Mouse (Mus musculus) forebrain, embryonic 11.5 days (tissue): ENCODE results near the gene Capn15. TPM values are rescaled to one million over a fixed set of nuclear protein-coding genes. Genes with fewer than 3 reads are reported as not detected.

ENCODE experiments used
- ATAC-seq: fragments of 200-750 bp; cut with Nextera tagmentation; replicated peaks from 2 replicates; pipeline ENCODE4 v1.8.0; 2017; ENCODE audit warnings: moderate TSS enrichment; ENCODE audit not compliant: low FRiP score
- DNase-seq: peaks from one replicate; pipeline ENCODE4 v3.0.0-alpha.2; 2017; ENCODE audit warnings: low spot score
- H3K27ac ChIP-seq: fragments of 300-500 bp; sonication (generic); 2 replicates; pipeline ENCODE4 v1.5.1; 2014; ENCODE audit warnings: low read depth, low read length
- H3K27me3 ChIP-seq: fragments of 300-500 bp; sonication (generic); 2 replicates; pipeline ENCODE4 v1.6.1; 2014; ENCODE audit warnings: mild to moderate bottlenecking, low read length, mixed read lengths; ENCODE audit not compliant: control insufficient read depth, insufficient read depth
- H3K36me3 ChIP-seq: fragments of 300-500 bp; sonication (generic); 2 replicates; pipeline ENCODE4 v1.6.1; 2014; ENCODE audit warnings: mild to moderate bottlenecking, low read length, moderate library complexity, mixed read lengths; ENCODE audit not compliant: control insufficient read depth, insufficient read depth
- H3K4me1 ChIP-seq: fragments of 300-500 bp; sonication (generic); replicated peaks from 2 replicates; pipeline ENCODE4 v1.6.1; 2014; ENCODE audit warnings: low read length, mixed read lengths; ENCODE audit not compliant: control insufficient read depth, insufficient read depth
- H3K4me2 ChIP-seq: fragments of 300-500 bp; sonication (generic); 2 replicates; pipeline ENCODE4 v1.6.1; 2014; ENCODE audit warnings: low read depth, mild to moderate bottlenecking, low read length, moderate library complexity, mixed read lengths; ENCODE audit not compliant: severe bottlenecking
- H3K4me3 ChIP-seq: fragments of 300-500 bp; sonication (generic); 2 replicates; pipeline ENCODE4 v1.5.1; 2014; ENCODE audit warnings: low read depth, low read length
- H3K9ac ChIP-seq: fragments of 300-500 bp; sonication (generic); 2 replicates; pipeline ENCODE4 v1.6.1; 2014; ENCODE audit warnings: low read length
- H3K9me3 ChIP-seq: fragments of 300-500 bp; sonication (generic); 2 replicates; pipeline ENCODE4 v1.6.1; 2016; ENCODE audit warnings: low read length, mixed read lengths; ENCODE audit not compliant: control insufficient read depth
- WGBS: fragments of 180-500 bp; shearing (Covaris S2); extraction: QIAGEN DNeasy Blood & Tissue Kit; methylation state at CpG from one replicate; pipeline ENCODE4 v1.1.7; 2014; 5-methylcytosine and 5-hydroxymethylcytosine counted together
- polyA plus RNA-seq: library from polyadenylated mRNA; unstranded; fragments of >200 nt; fragmentation: Nextera tagmentation; extraction: Ambion mirVana; gene quantifications from 2 replicates; pipeline ENCODE4 v1.2.1, GENCODE M21; 2014

Capn15 gene
- polyA plus RNA-seq, 1 experiment from 2014 or later: 33.1 TPM

DNA sequence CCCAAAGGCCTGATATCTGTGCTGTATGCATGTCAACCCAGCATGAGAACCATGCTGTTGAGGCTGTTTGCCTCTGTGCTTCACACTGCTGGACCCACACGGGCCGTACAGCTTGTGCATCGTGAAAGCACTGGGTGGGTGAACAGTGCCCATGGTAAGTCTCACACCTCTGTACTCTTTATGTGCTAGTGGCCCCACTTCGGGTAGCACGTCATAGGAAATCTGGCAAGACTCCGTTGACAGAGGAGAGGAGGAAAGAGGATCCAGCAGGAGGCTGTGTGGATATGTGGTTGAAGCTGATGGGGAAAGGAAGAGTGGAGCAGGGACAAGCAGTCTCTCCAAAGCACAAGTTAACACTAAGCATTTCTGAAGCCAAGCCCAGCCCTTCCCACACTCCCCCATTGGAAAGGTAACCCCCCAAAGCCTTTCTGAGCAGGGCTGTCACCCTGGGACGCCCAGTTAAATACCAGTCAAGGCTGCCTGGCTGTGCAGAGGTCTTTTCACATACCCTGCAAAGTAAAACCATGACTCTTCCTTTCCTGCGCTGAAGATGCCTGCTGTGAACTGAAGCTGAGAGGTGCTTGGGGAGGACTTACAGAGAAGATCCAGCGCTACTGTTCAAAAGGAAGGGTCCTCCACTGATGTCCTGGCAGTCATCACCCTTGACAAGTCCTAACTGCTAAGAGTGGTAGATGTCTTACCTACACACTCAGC lies 67.4 kb downstream of the Capn15 start:
- H3K4me3 ChIP-seq: peak overlapping the region; percentile 96
- H3K9ac ChIP-seq: peak overlapping the region; percentile 88; the same call in 1 of the 2 replicates
- H3K9me3 ChIP-seq: no peaks in the 10 kb centered on the region
- H3K27ac ChIP-seq: no peak overlapping the region
- ATAC-seq (no peak), DNase-seq (no peak)
- H3K27me3 ChIP-seq: no peaks in the 10 kb centered on the region
- 83% methylated on average over 9 of the region's 9 CpGs for WGBS
- H3K4me2 ChIP-seq: peak overlapping the region; percentile 92
- H3K36me3 ChIP-seq: no peaks in the 10 kb centered on the region
- peaks cover 5% of the 10 kb centered on the region for H3K4me1 ChIP-seq

DNA sequence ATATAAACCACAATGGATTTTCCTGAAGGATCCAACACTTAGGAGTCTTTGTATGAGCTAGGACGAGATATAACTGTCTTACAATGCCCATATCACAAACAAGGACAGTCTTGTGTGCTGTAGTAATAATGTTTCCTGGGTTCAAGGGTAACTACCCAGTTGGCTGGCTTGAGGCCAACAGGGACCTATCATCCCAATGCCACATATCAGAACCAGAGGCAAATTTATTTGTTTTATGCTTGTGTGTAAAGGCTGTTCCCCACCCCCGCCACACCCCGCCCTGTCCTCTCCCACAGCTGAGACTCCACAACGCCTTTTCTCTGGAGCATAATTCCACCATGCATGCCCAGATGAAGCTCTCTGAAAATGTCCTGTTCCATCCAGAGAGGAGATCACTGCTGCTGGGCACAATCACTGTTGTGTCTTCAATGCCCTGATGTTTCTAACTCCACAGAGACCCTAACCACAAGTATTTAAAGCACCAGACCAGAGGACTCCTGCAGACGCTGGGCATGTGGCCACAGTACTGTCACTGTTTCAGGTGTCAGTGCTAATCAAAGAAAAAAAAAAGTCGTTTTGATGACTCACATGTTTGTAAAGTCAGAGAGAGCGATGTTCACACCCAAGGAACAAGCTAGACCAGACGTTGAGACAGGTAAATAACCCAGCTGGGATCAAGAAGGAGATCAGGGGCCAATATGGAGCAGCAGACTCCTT lies 68.5 kb downstream of the Capn15 start:
- no peaks in the 10 kb centered on the region for H3K9me3 ChIP-seq
- H3K36me3 ChIP-seq: no peaks in the 10 kb centered on the region
- no peak overlapping the region for H3K4me3 ChIP-seq
- WGBS: 91% methylated on average over 8 of the region's 8 CpGs
- ATAC-seq (no peak), DNase-seq (no peak)
- H3K27ac ChIP-seq: no peak overlapping the region
- H3K4me1 ChIP-seq: peaks cover 5% of the 10 kb centered on the region
- H3K27me3 ChIP-seq: no peaks in the 10 kb centered on the region
- no peak overlapping the region for H3K4me2 ChIP-seq
- no peak overlapping the region for H3K9ac ChIP-seq

DNA sequence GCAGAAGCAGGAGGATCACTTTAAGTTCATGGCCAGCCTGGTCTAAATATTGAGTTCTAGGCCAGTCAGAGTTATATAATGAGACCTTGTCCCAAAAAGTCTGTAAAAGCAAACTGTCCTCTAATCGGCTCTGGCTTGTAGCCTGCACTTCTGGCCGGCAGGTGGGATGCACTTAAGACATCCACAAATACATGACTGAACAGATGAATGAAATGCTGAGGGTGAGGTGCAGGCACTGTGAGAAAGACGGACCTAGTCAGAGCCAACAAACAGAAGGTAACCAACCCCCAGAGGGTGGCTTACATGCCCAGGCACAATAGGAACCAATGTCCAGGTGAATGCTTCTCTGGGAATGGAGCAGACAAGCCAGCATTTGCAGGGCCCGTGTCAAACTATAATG lies 71.3 kb downstream of the Capn15 start:
- peaks cover 5% of the 10 kb centered on the region for H3K4me1 ChIP-seq
- H3K27me3 ChIP-seq: no peaks in the 10 kb centered on the region
- no peak overlapping the region for H3K4me2 ChIP-seq
- no peak for DNase-seq
- WGBS: 84% methylated on average over 4 of the region's 4 CpGs
- no peak overlapping the region for H3K9ac ChIP-seq
- no peaks in the 10 kb centered on the region for H3K36me3 ChIP-seq
- no peaks in the 10 kb centered on the region for H3K9me3 ChIP-seq
- ATAC-seq: no peak
- no peak overlapping the region for H3K27ac ChIP-seq
- no peak overlapping the region for H3K4me3 ChIP-seq

DNA sequence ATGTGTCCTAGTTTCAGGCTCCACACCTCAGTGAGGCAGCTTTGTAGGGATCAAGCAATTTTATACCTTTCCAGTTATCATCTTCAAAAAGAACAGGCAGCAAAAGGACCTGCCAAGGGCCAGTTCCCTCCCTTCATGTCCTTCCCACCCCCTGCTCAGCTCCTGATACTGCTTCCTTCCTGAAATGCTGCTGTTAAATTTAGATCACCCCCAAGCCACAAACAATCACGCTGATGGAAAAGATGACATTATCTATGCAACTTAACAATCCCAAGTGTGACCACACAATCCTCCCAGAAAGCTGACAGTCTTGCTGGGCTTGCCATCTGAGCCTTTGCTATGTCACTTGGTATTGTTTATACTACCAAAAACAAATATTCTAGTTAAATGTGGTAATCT lies 71.7 kb downstream of the Capn15 start:
- H3K9ac ChIP-seq: no peak overlapping the region
- no peaks in the 10 kb centered on the region for H3K27me3 ChIP-seq
- H3K9me3 ChIP-seq: no peaks in the 10 kb centered on the region
- no peaks in the 10 kb centered on the region for H3K36me3 ChIP-seq
- WGBS: 77% methylated on average over 1 of the region's 1 CpGs
- no peak for ATAC-seq
- no peak overlapping the region for H3K4me3 ChIP-seq
- H3K27ac ChIP-seq: no peak overlapping the region
- peaks cover 5% of the 10 kb centered on the region for H3K4me1 ChIP-seq
- H3K4me2 ChIP-seq: no peak overlapping the region
- no peak for DNase-seq

DNA sequence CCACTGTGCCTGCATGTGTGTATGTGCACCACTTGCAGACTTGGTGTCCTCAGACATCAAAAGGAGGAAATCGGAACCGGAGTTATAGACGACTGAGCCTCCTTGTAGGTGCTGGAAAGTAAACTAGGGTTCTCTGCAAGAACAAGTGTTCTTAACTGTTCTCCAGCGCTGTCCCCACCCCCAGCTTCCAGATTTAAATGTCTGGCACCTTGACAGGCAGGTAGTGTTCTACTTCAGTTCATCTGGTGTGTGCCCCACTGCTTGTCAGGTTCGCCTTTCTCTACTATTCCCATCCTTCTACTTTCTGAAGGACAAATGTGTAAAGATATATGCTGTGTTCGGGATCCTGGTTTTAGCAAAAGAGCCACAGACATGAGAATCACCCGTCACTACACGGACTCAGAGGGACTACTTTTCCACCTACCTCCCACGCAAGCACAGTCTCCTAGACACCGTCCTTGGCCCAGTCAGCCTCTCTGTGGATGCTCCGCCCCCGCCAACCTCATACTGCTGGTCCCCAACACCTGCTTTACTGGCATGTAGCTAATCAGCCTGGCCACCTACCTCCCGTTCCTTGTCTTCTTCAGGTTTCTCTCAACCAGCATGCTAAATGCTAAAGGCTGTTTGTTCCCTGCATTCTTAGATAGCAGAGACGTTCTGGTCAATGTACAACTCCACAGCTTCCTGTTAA lies 72.3 kb downstream of the Capn15 start:
- WGBS: 89% methylated on average over 14 of the region's 14 CpGs
- H3K9me3 ChIP-seq: no peaks in the 10 kb centered on the region
- no peak overlapping the region for H3K9ac ChIP-seq
- H3K27ac ChIP-seq: no peak overlapping the region
- peaks cover under 1% of the 10 kb centered on the region for H3K4me1 ChIP-seq
- no peaks in the 10 kb centered on the region for H3K36me3 ChIP-seq
- ATAC-seq (no peak), DNase-seq (no peak)
- no peak overlapping the region for H3K4me2 ChIP-seq
- H3K4me3 ChIP-seq: no peak overlapping the region
- no peaks in the 10 kb centered on the region for H3K27me3 ChIP-seq

DNA sequence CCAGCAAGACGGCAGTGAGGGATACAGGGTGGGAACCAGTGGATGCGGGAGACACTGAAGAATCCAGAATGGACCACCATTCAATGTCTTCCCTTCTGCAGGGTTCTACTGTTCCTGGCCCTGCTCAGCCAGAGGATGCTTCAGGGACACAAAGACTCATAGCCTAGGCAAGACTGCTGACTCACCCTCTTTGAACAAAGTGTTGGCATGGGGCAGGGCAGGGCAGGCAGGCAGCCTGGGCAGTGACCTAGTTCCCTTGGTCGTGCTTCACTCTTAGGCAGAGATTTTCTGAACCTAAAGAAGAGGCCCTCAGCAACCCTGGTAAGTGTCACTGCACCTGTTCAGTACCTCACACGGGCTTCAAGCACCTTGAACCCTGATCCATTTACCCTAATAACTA lies 73.8 kb downstream of the Capn15 start:
- 87% methylated on average over 4 of the region's 4 CpGs for WGBS

More for the DNA sequence above, 73.8 kb downstream of the Capn15 start:
- Histone ChIP-seq H3K4me2 (no peak overlapping the region), H3K27ac (no peak overlapping the region), H3K36me3 (no peaks in the 10 kb centered on the region), H3K4me3 (no peak overlapping the region), H3K9me3 (no peaks in the 10 kb centered on the region), H3K27me3 (no peaks in the 10 kb centered on the region), H3K4me1 (no peaks in the 10 kb centered on the region), H3K9ac (no peak overlapping the region)
- DNase-seq: no peak
- ATAC-seq: no peak

Other genes with a start within 250 kb of the Capn15 start
- not detected in 2 replicates for gene Mslnl, start 249.8 kb downstream of the Capn15 start, polyA plus RNA-seq
- gene Msln, start 231.4 kb downstream of the Capn15 start, polyA plus RNA-seq: not detected in 2 replicates
- 24.0 and 24.5 TPM in 2 replicates for gene Narfl, start 212.0 kb downstream of the Capn15 start, polyA plus RNA-seq
- gene Haghl, start 200.1 kb downstream of the Capn15 start, polyA plus RNA-seq: 75.0 and 76.1 TPM in 2 replicates
- 0.25 and 0.47 TPM in 2 replicates for gene Ccdc78, start 199.2 kb downstream of the Capn15 start, polyA plus RNA-seq
- 69.0 and 71.0 TPM in 2 replicates for gene Fam173a, start 192.9 kb downstream of the Capn15 start, polyA plus RNA-seq
- gene AC134908.4, start 190.1 kb downstream of the Capn15 start, polyA plus RNA-seq: not detected in 2 replicates
- gene Metrn, start 188.7 kb downstream of the Capn15 start, polyA plus RNA-seq: 20.3 and 23.3 TPM in 2 replicates
- 13.6 and 14.4 TPM in 2 replicates for gene Fbxl16, start 176.7 kb downstream of the Capn15 start, polyA plus RNA-seq
- gene Wdr24, start 162.2 kb downstream of the Capn15 start, polyA plus RNA-seq: 28.4 and 33.6 TPM in 2 replicates
- gene Jmjd8, start 156.9 kb downstream of the Capn15 start, polyA plus RNA-seq: 50.6 and 59.2 TPM in 2 replicates
- gene Stub1, start 152.4 kb downstream of the Capn15 start, polyA plus RNA-seq: 322 and 358 TPM in 2 replicates
- 2.1 and 2.7 TPM in 2 replicates for gene Rhbdl1, start 148.5 kb downstream of the Capn15 start, polyA plus RNA-seq
- 1.6 and 1.9 TPM in 2 replicates for gene Gm20683, start 144.0 kb downstream of the Capn15 start, polyA plus RNA-seq
- 9.1 and 12.2 TPM in 2 replicates for gene Rhot2, start 140.9 kb downstream of the Capn15 start, polyA plus RNA-seq
- gene Wdr90, start 124.3 kb downstream of the Capn15 start, polyA plus RNA-seq: 41.3 and 46.3 TPM in 2 replicates
- 8.9 and 13.1 TPM in 2 replicates for gene Mcrip2, start 117.0 kb downstream of the Capn15 start, polyA plus RNA-seq
- gene Mettl26, start 110.7 kb downstream of the Capn15 start, polyA plus RNA-seq: 63.2 and 65.2 TPM in 2 replicates
- gene Wfikkn1, start 104.9 kb downstream of the Capn15 start, polyA plus RNA-seq: 0.72 and 1.1 TPM in 2 replicates
- 20.1 and 21.6 TPM in 2 replicates for gene Rab40c, start 66.1 kb downstream of the Capn15 start, polyA plus RNA-seq
- gene Pigq, start 40.9 kb downstream of the Capn15 start, polyA plus RNA-seq: 65.2 and 67.1 TPM in 2 replicates
- gene Nhlrc4, start 40.8 kb downstream of the Capn15 start, polyA plus RNA-seq: 0.24 and 0.59 TPM in 2 replicates
- gene A930017K11Rik, start 33.2 kb downstream of the Capn15 start, polyA plus RNA-seq: not detected in 2 replicates
- gene Rab11fip3, start 83.8 kb upstream of the Capn15 start, polyA plus RNA-seq: 31.3 and 35.1 TPM in 2 replicates
- gene Decr2, start 104.5 kb upstream of the Capn15 start, polyA plus RNA-seq: 22.5 and 24.6 TPM in 2 replicates
- gene Nme4, start 109.8 kb upstream of the Capn15 start, polyA plus RNA-seq: 74.6 and 89.6 TPM in 2 replicates
- 1.2 and 1.3 TPM in 2 replicates for gene Tmem8, start 127.5 kb upstream of the Capn15 start, polyA plus RNA-seq
- 273 and 285 TPM in 2 replicates for gene Mrpl28, start 137.7 kb upstream of the Capn15 start, polyA plus RNA-seq
- 19.1 and 24.9 TPM in 2 replicates for gene Axin1, start 152.9 kb upstream of the Capn15 start, polyA plus RNA-seq
- 0.52 and 0.68 TPM in 2 replicates for gene Pdia2, start 213.3 kb upstream of the Capn15 start, polyA plus RNA-seq
- gene Rgs11, start 217.2 kb upstream of the Capn15 start, polyA plus RNA-seq: 0.96 and 2.5 TPM in 2 replicates
- gene Arhgdig, start 222.0 kb upstream of the Capn15 start, polyA plus RNA-seq: 4.7 and 7.4 TPM in 2 replicates